Mouse (Mus musculus): Measurements from ENCODE around the gene Sfxn4.

DNA sequence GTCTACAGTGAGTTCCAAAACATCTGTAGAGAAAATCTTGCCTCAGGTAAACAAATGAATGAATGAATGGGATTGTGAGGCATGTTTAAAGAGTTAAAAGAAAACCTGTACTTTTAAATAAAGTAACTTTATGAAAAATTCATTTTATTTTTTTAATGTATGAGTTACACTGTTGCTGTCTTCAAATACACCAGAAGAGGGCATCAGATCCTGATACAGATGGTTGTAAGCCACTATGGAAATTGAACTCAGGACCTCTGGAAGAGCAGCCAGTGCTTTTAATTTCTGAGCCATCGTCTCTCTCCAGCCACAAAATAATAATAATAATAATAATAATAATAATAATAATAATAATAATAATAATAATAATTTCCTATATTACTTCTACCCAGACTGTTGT, 9.2 kb upstream of the Sfxn4 start:
- TF ChIP-seq CTCF (conservative IDR thresholded peaks at IDR 0.05 in 1 of 2, IDR thresholded peaks at IDR 0.05 in 1 of 2; ENCODE audit: low read depth in 2 of 2, low read length in 2 of 2) (peak in 1 of 2 experiments; percentile 60; a peak in 2 of 4 replicates), GABPA (IDR thresholded peaks at IDR 0.05; ENCODE audit: insufficient replicate concordance, low read depth, low read length) (no peak), CHD2 (IDR thresholded peaks at IDR 0.05; ENCODE audit: low read length) (no peak), POLR2A (IDR thresholded peaks at IDR 0.05; ENCODE audit: low read depth, low read length) (no peak), EP300 (IDR thresholded peaks at IDR 0.05; ENCODE audit: low read length) (no peak), E2F4 (IDR thresholded peaks at IDR 0.05; ENCODE audit: insufficient replicate concordance, low read depth, low read length) (no peak), TBP (conservative IDR thresholded peaks at IDR 0.05; ENCODE audit: low read depth, low read length) (no peak), USF1 (IDR thresholded peaks at IDR 0.05; ENCODE audit: low read depth, low read length) (no peak), USF2 (conservative IDR thresholded peaks at IDR 0.05; ENCODE audit: low read depth, low read length) (no peak), MAX (IDR thresholded peaks at IDR 0.05; ENCODE audit: low read length) (no peak), IRF4 (IDR thresholded peaks at IDR 0.05; ENCODE audit: low read depth, low read length) (no peak)
